Mouse (Mus musculus) liver, postnatal 0 days (tissue): ENCODE measurements around the gene Frmd4b.

ENCODE experiments used
- CTCF ChIP-seq: sonication (generic); IDR thresholded peaks from 2 replicates; pipeline ENCODE4 v1.5.1; 2016; ENCODE audit warnings: antibody characterized with exemption, low read depth
- EP300 ChIP-seq: IDR thresholded peaks from 2 replicates; pipeline ENCODE4 v1.6.1; 2016; ENCODE audit warnings: antibody characterized with exemption, low read depth, mild to moderate bottlenecking

DNA sequence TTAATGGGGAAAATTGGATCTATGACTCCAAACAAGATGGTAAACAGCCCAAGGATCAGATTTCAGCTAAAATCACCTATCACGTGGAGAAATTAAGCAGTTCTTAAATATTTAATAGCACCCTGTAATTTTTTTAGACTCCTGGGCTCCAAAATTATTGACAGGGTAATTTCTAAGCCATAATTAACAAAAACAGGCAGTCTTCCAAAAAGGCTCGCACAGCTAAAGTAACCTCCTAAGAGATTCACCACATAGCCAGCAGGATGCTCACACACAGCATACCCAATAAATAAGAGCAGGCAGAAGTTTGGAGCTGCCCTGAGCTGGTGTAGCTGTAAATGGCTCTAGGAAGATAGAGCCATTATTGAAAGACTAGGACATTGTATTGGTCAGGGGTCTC is 76.9 kb downstream of the Frmd4b start:
- TF ChIP-seq CTCF (no peak), EP300 (no peak)
